Mouse (Mus musculus): ENCODE data around the gene Bcas3. TPM values are rescaled to one million over a fixed set of nuclear protein-coding genes. Genes with fewer than 3 reads are reported as not detected.

Gene Bcas3
- polyA plus RNA-seq, 1 experiment from 2014 or later = 26.9 TPM

- no peaks in the 10 kb centered on the region for H3K36me3 ChIP-seq (ENCODE audit: inconsistent target)
- 84% methylated on average over 2 of the region's 2 CpGs for WGBS (ENCODE audit: missing documents)
- H3K27ac ChIP-seq = no peak overlapping the region
- no peaks in the 10 kb centered on the region for H3K79me2 ChIP-seq (ENCODE audit: inconsistent target)
- H3K4me3 ChIP-seq (ENCODE audit: inconsistent target) = no peak overlapping the region
These were observed 268.5 kb downstream of the Bcas3 start for GRCm38 (mm10) chr11:85621486-85621885.

- no peak overlapping the region for H3K27ac ChIP-seq
- 95% methylated on average over 8 of the region's 8 CpGs for WGBS (ENCODE audit: missing documents)
- no peaks in the 10 kb centered on the region for H3K36me3 ChIP-seq (ENCODE audit: inconsistent target)
- no peaks in the 10 kb centered on the region for H3K79me2 ChIP-seq (ENCODE audit: inconsistent target)
- H3K4me3 ChIP-seq (ENCODE audit: inconsistent target) = no peak overlapping the region
These were observed 269.0 kb downstream of the Bcas3 start for GRCm38 (mm10) chr11:85621994-85622393.

GRCm38 (mm10) chr11:85625206-85625605 lies 272.2 kb downstream of the Bcas3 start:
- Histone ChIP-seq H3K36me3 (ENCODE audit: inconsistent target) (no peaks in the 10 kb centered on the region), H3K27ac (no peak overlapping the region), H3K79me2 (ENCODE audit: inconsistent target) (no peaks in the 10 kb centered on the region), H3K4me3 (ENCODE audit: inconsistent target) (no peak overlapping the region)
- WGBS (ENCODE audit: missing documents) = 93% methylated on average over 5 of the region's 5 CpGs

GRCm38 (mm10) chr11:85626846-85627245 lies 273.9 kb downstream of the Bcas3 start:
- 93% methylated on average over 2 of the region's 2 CpGs for WGBS (ENCODE audit: missing documents)
- H3K79me2 ChIP-seq (ENCODE audit: inconsistent target) = no peaks in the 10 kb centered on the region
- no peak overlapping the region for H3K4me3 ChIP-seq (ENCODE audit: inconsistent target)
- no peak overlapping the region for H3K27ac ChIP-seq
- no peaks in the 10 kb centered on the region for H3K36me3 ChIP-seq (ENCODE audit: inconsistent target)

- Histone ChIP-seq H3K27ac (no peak overlapping the region), H3K36me3 (ENCODE audit: inconsistent target) (no peaks in the 10 kb centered on the region), H3K4me3 (ENCODE audit: inconsistent target) (no peak overlapping the region), H3K79me2 (ENCODE audit: inconsistent target) (no peaks in the 10 kb centered on the region)
- WGBS (ENCODE audit: missing documents) = 89% methylated on average over 3 of the region's 3 CpGs
These were observed 274.4 kb downstream of the Bcas3 start for GRCm38 (mm10) chr11:85627405-85627804.

GRCm38 (mm10) chr11:85628303-85629063 lies 275.5 kb downstream of the Bcas3 start:
- no peak overlapping the region for H3K27ac ChIP-seq
- no peak overlapping the region for H3K4me3 ChIP-seq (ENCODE audit: inconsistent target)
- 86% methylated on average over 12 of the region's 13 CpGs for WGBS (ENCODE audit: missing documents)

GRCm38 (mm10) chr11:85632568-85632981 lies 279.6 kb downstream of the Bcas3 start:
- H3K79me2 ChIP-seq (ENCODE audit: inconsistent target) = no peaks in the 10 kb centered on the region
- WGBS (ENCODE audit: missing documents) = 97% methylated on average over 2 of the region's 2 CpGs
- H3K36me3 ChIP-seq (ENCODE audit: inconsistent target) = no peaks in the 10 kb centered on the region
- no peak overlapping the region for H3K27ac ChIP-seq
- H3K4me3 ChIP-seq (ENCODE audit: inconsistent target) = no peak overlapping the region

More at GRCm38 (mm10) chr11:85628303-85629063, 275.5 kb downstream of the Bcas3 start:
- H3K36me3 ChIP-seq (ENCODE audit: inconsistent target) = no peaks in the 10 kb centered on the region
- H3K79me2 ChIP-seq (ENCODE audit: inconsistent target) = no peaks in the 10 kb centered on the region

GRCm38 (mm10) chr11:85638696-85639495 lies 285.9 kb downstream of the Bcas3 start:
- Histone ChIP-seq H3K36me3 (ENCODE audit: inconsistent target) (no peaks in the 10 kb centered on the region), H3K4me3 (ENCODE audit: inconsistent target) (no peak overlapping the region), H3K27ac (no peak overlapping the region), H3K79me2 (ENCODE audit: inconsistent target) (no peaks in the 10 kb centered on the region)
- 93% methylated on average over 12 of the region's 12 CpGs for WGBS (ENCODE audit: missing documents)

- no peaks in the 10 kb centered on the region for H3K36me3 ChIP-seq (ENCODE audit: inconsistent target)
- no peak overlapping the region for H3K4me3 ChIP-seq (ENCODE audit: inconsistent target)
- H3K79me2 ChIP-seq (ENCODE audit: inconsistent target) = no peaks in the 10 kb centered on the region
- WGBS (ENCODE audit: missing documents) = 84% methylated on average over 5 of the region's 5 CpGs
- no peak overlapping the region for H3K27ac ChIP-seq
These were observed 287.7 kb downstream of the Bcas3 start for GRCm38 (mm10) chr11:85640659-85641058.

GRCm38 (mm10) chr11:85641486-85641885 lies 288.5 kb downstream of the Bcas3 start:
- H3K79me2 ChIP-seq (ENCODE audit: inconsistent target) = no peaks in the 10 kb centered on the region
- H3K36me3 ChIP-seq (ENCODE audit: inconsistent target) = no peaks in the 10 kb centered on the region
- H3K4me3 ChIP-seq (ENCODE audit: inconsistent target) = no peak overlapping the region
- no peak overlapping the region for H3K27ac ChIP-seq
- 96% methylated on average over 4 of the region's 4 CpGs for WGBS (ENCODE audit: missing documents)

GRCm38 (mm10) chr11:85642591-85642990 lies 289.6 kb downstream of the Bcas3 start:
- Histone ChIP-seq H3K79me2 (ENCODE audit: inconsistent target) (no peaks in the 10 kb centered on the region), H3K4me3 (ENCODE audit: inconsistent target) (no peak overlapping the region), H3K36me3 (ENCODE audit: inconsistent target) (no peaks in the 10 kb centered on the region), H3K27ac (no peak overlapping the region)
- 79% methylated on average over 6 of the region's 6 CpGs for WGBS (ENCODE audit: missing documents)

GRCm38 (mm10) chr11:85643025-85643424 lies 290.1 kb downstream of the Bcas3 start:
- Histone ChIP-seq H3K27ac (no peak overlapping the region), H3K79me2 (ENCODE audit: inconsistent target) (no peaks in the 10 kb centered on the region), H3K4me3 (ENCODE audit: inconsistent target) (no peak overlapping the region), H3K36me3 (ENCODE audit: inconsistent target) (no peaks in the 10 kb centered on the region)
- 83% methylated on average over 4 of the region's 4 CpGs for WGBS (ENCODE audit: missing documents)

GRCm38 (mm10) chr11:85643479-85644000 lies 290.6 kb downstream of the Bcas3 start:
- H3K36me3 ChIP-seq (ENCODE audit: inconsistent target) = no peaks in the 10 kb centered on the region
- 94% methylated on average over 10 of the region's 10 CpGs for WGBS (ENCODE audit: missing documents)
- H3K27ac ChIP-seq = no peak overlapping the region
- no peaks in the 10 kb centered on the region for H3K79me2 ChIP-seq (ENCODE audit: inconsistent target)
- no peak overlapping the region for H3K4me3 ChIP-seq (ENCODE audit: inconsistent target)

- Histone ChIP-seq H3K4me3 (ENCODE audit: inconsistent target) (no peak overlapping the region), H3K27ac (no peak overlapping the region), H3K36me3 (ENCODE audit: inconsistent target) (no peaks in the 10 kb centered on the region), H3K79me2 (ENCODE audit: inconsistent target) (no peaks in the 10 kb centered on the region)
- 95% methylated on average over 12 of the region's 12 CpGs for WGBS (ENCODE audit: missing documents)
These were observed 291.2 kb downstream of the Bcas3 start for GRCm38 (mm10) chr11:85644027-85644747.

Measured in macrophage (primary cell).